Mouse (Mus musculus) liver, embryonic 14.5 days (tissue): ENCODE measurements around the gene Tmem220. TPM values are rescaled to one million over a fixed set of nuclear protein-coding genes. Genes with fewer than 3 reads are reported as not detected.

Experiments
- ATAC-seq: fragments of 200-750 bp; cut with Nextera tagmentation; 2 replicates; pipeline ENCODE4 v1.8.0; 2017; ENCODE audit warnings: moderate number of reproducible peaks, mild to moderate bottlenecking, moderate library complexity; ENCODE audit not compliant: insufficient read depth
- DNase-seq, 3 experiments: peaks; one replicate each; pipeline ENCODE4 v3.0.0-alpha.2; 2012 to 2013; ENCODE audit warnings: low read depth in 3 of 3, low spot score in 3 of 3
- H3K27ac ChIP-seq: fragments of 300-500 bp; sonication (generic); 2 replicates; pipeline ENCODE4 v1.5.1; 2014; ENCODE audit warnings: moderate library complexity, mild to moderate bottlenecking, control low read depth, inconsistent platforms
- H3K27me3 ChIP-seq: fragments of 300-500 bp; sonication (generic); 2 replicates; pipeline ENCODE4 v1.6.1; 2014; ENCODE audit warnings: mild to moderate bottlenecking, low read length, moderate library complexity; ENCODE audit not compliant: control insufficient read depth, insufficient read depth
- H3K36me3 ChIP-seq: fragments of 300-500 bp; sonication (generic); replicated peaks from 2 replicates; pipeline ENCODE4 v1.6.1; 2014; ENCODE audit warnings: low read depth; ENCODE audit not compliant: control insufficient read depth, insufficient read depth
- H3K4me1 ChIP-seq, 2 experiments: fragments of 200-500 bp in 1 of 2; fragments of 300-500 bp in 1 of 2; sonication (generic) in 1 of 2; replicated peaks; 2 replicates each; pipeline ENCODE4 v1.6.1; 2012 to 2014; ENCODE audit warnings: antibody characterized with exemption in 1 of 2, inconsistent platforms in 1 of 2, low read length in 1 of 2; ENCODE audit not compliant: control insufficient read depth in 2 of 2, insufficient read depth in 2 of 2
- H3K4me2 ChIP-seq: fragments of 300-500 bp; sonication (generic); 2 replicates; pipeline ENCODE4 v1.6.1; 2014; ENCODE audit warnings: low read depth, mild to moderate bottlenecking, control low read depth, moderate library complexity
- H3K4me3 ChIP-seq, 2 experiments: fragments of 200-500 bp in 1 of 2; fragments of 300-500 bp in 1 of 2; sonication (generic) in 1 of 2; 2 replicates each; pipeline ENCODE4 v1.5.1; 2012 to 2014; ENCODE audit warnings: low read depth in 2 of 2, low read length in 2 of 2, mild to moderate bottlenecking in 2 of 2, control low read depth in 1 of 2, inconsistent platforms in 1 of 2, moderate library complexity in 1 of 2; ENCODE audit not compliant: insufficient read depth in 1 of 2
- H3K9ac ChIP-seq: fragments of 300-500 bp; sonication (generic); replicated peaks from 2 replicates; pipeline ENCODE4 v1.6.1; 2014; ENCODE audit warnings: mild to moderate bottlenecking, control low read depth, moderate library complexity
- H3K9me3 ChIP-seq: fragments of 300-500 bp; sonication (generic); 2 replicates; pipeline ENCODE4 v1.6.1; 2016; ENCODE audit warnings: low read length, mixed read lengths; ENCODE audit not compliant: control insufficient read depth
- CTCF ChIP-seq: IDR thresholded peaks from 2 replicates; pipeline ENCODE4 v1.5.1; 2016; ENCODE audit warnings: antibody characterized with exemption, low read depth, control low read depth
- EP300 ChIP-seq: IDR thresholded peaks from 2 replicates; pipeline ENCODE4 v1.6.1; 2016; ENCODE audit warnings: antibody characterized with exemption, low read depth
- WGBS: fragments of 180-500 bp; shearing (Covaris S2); extraction: QIAGEN DNeasy Blood & Tissue Kit; methylation state at CpG from one replicate; pipeline ENCODE4 v1.1.7; 2014; ENCODE audit not compliant: insufficient replicate concordance; 5-methylcytosine and 5-hydroxymethylcytosine counted together
- polyA plus RNA-seq, 2 experiments: library from polyadenylated mRNA; depleted of rRNA in 1 of 2; stranded (reverse) in 1 of 2; unstranded in 1 of 2; fragments of >200 nt; fragmentation: Nextera tagmentation in 1 of 2; extraction: Ambion mirVana in 1 of 2; gene quantifications; 2 replicates each; pipeline versions ENCODE4 v1.2.1 to v1.2.3; 2012 to 2014

The Tmem220 gene
- polyA plus RNA-seq, 2 experiments: 0.88 to 1.6 TPM

GRCm38 (mm10) chr11:67002911-67003310 is 22.0 kb upstream of the Tmem220 start:
- Histone ChIP-seq H3K4me3 (no peak overlapping the region), H3K27me3 (no peaks in the 10 kb centered on the region), H3K4me1 (no peaks in the 10 kb centered on the region), H3K4me2 (no peak overlapping the region), H3K36me3 (no peaks in the 10 kb centered on the region), H3K9ac (no peak overlapping the region), H3K9me3 (no peaks in the 10 kb centered on the region), H3K27ac (no peak overlapping the region)
- TF ChIP-seq CTCF (no peak), EP300 (no peak)
- 7% methylated on average over 2 of the region's 2 CpGs for WGBS
- DNase-seq: no peak
- ATAC-seq: no peak

GRCm38 (mm10) chr11:67007961-67008360 is 17.0 kb upstream of the Tmem220 start:
- Histone ChIP-seq H3K9ac (no peak overlapping the region), H3K4me3 (no peak overlapping the region), H3K27me3 (no peaks in the 10 kb centered on the region), H3K4me2 (no peak overlapping the region), H3K27ac (no peak overlapping the region), H3K36me3 (no peaks in the 10 kb centered on the region), H3K4me1 (no peaks in the 10 kb centered on the region), H3K9me3 (no peaks in the 10 kb centered on the region)
- ATAC-seq (no peak), DNase-seq (no peak)
- TF ChIP-seq EP300 (no peak), CTCF (no peak)
- WGBS: 73% methylated on average over 8 of the region's 8 CpGs

GRCm38 (mm10) chr11:67008528-67008927 is 16.4 kb upstream of the Tmem220 start:
- WGBS: 72% methylated on average over 4 of the region's 4 CpGs
- ATAC-seq: no peak

GRCm38 (mm10) chr11:67010430-67010829 is 14.5 kb upstream of the Tmem220 start:
- Histone ChIP-seq H3K9me3 (no peaks in the 10 kb centered on the region), H3K9ac (no peak overlapping the region), H3K4me1 (no peaks in the 10 kb centered on the region), H3K4me2 (no peak overlapping the region), H3K27ac (no peak overlapping the region), H3K36me3 (no peaks in the 10 kb centered on the region), H3K27me3 (no peaks in the 10 kb centered on the region), H3K4me3 (no peak overlapping the region)
- WGBS: 6% methylated on average over 8 of the region's 8 CpGs
- no peak for ATAC-seq
- DNase-seq: no peak
- no peak for TF ChIP-seq EP300
- TF ChIP-seq CTCF: no peak

More at GRCm38 (mm10) chr11:67008528-67008927, 16.4 kb upstream of the Tmem220 start:
- no peaks in the 10 kb centered on the region for H3K4me1 ChIP-seq
- H3K4me2 ChIP-seq: no peak overlapping the region
- no peaks in the 10 kb centered on the region for H3K9me3 ChIP-seq
- DNase-seq: no peak
- H3K27ac ChIP-seq: no peak overlapping the region
- H3K36me3 ChIP-seq: no peaks in the 10 kb centered on the region
- no peak overlapping the region for H3K9ac ChIP-seq
- H3K4me3 ChIP-seq: no peak overlapping the region
- TF ChIP-seq EP300 (no peak), CTCF (no peak)
- H3K27me3 ChIP-seq: no peaks in the 10 kb centered on the region

DNA sequence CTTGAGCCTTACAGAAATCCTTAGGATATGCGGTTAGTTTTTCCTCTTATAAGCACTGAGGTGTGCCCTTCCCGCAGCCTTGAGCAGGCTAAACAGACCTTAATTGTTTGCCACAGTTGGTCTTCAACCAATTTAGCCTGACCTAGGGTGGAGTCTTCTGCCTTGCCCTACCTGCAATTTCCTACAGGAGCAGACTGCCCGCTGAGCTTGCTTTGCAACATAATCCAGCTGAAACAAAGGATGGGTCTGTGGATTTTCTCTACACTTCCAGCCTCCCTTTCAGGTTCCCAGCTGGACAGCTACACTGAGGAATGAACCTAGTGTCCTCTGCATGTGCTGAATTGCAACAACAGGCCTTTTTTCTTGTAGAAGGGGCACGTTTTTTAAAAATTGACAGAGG is 13.3 kb upstream of the Tmem220 start:
- TF ChIP-seq CTCF (no peak), EP300 (no peak)
- Histone ChIP-seq H3K4me1 (no peaks in the 10 kb centered on the region), H3K4me3 (no peak overlapping the region), H3K4me2 (no peak overlapping the region), H3K27ac (no peak overlapping the region), H3K27me3 (no peaks in the 10 kb centered on the region), H3K9me3 (no peaks in the 10 kb centered on the region), H3K36me3 (no peaks in the 10 kb centered on the region), H3K9ac (no peak overlapping the region)
- ATAC-seq (no peak), DNase-seq (no peak)
- WGBS: 41% methylated on average over 4 of the region's 4 CpGs
